Comparison of ENCODE assay signal across 8 mouse cellular contexts in the genomic region with DNA sequence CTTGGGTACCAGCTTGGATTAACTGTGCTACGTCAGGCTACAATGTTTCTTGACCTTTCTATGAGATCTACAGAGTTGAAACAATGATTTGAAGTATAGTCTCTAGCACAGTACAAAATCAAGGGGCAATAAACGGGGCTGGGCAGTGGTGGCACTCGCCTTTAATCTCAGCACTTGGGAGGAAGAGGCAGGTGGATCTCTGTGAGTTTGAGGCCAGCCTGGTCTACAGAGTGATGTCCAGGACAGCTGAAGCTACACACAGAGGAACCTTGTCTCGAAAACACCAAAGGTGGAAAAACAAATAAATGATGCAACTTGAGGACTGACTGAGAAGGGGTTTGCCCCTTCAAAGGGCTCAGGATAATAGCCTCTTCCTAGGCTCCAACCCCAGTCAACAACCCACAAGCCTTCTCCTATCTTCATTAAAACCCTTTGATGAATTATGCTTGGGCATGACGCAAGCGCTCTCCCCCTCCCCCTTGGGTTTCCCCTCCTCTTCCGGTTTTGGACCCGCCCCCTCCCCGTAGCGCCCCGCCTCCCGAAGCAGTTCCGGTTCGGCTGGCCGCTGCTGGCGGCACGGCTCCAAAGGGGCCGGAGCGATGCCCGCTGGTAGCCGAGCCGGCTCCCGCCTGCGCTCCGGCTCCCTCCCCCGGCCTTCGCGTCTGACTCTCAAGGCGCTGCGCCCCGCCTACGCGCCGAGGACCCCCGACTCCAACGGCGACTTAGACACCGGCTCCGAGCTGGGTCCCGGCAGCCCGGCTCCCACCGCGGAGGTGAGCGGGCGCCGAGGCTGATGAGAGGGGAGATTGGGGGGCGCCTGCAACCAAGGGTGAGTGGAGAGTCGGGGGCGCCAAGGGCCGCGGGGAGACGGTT. TPM values are rescaled to one million over a fixed set of nuclear protein-coding genes. Genes with fewer than 3 reads are reported as not detected.
A peak's percentile ranks its signal among the peaks of the same experiment; 100 is the strongest.
DNase-seq lines count a peak whose midpoint lies in the region; ATAC-seq lines count a peak whose summit lies in the region.

A gene (plus strand): TSS at position 524 of the 873 bp plus-strand sequence.

- ATAC-seq in intestine, embryonic 14.5 days (replicated peaks; ENCODE audit: low FRiP score, low TSS enrichment, low read depth): peak; percentile 81
- ATAC-seq in megakaryocyte-erythroid progenitor cell, adult 5-6 weeks (replicated peaks; ENCODE audit: low FRiP score, low TSS enrichment, poor library complexity, severe bottlenecking): peak; percentile 68

- peak within 1 kb of the TSS; percentile 51 for H3K27ac ChIP-seq in intestine, embryonic 14.5 days (ENCODE audit: low read depth)

- H3K4me1 ChIP-seq in intestine, embryonic 14.5 days (replicated peaks; ENCODE audit: control insufficient read depth, insufficient read depth, low read length): peaks cover 13% of the 10 kb centered on the region

- DNase-seq in adrenal gland, adult 8-10 months: peak; percentile 80
- DNase-seq in embryo, embryonic 11.5 days (ENCODE audit: low read depth, low spot score): peak; percentile 80
- DNase-seq in gastrocnemius, postnatal 36 days: peak; percentile 76 to 77
- DNase-seq in intestine, embryonic 14.5 days (ENCODE audit: low spot score): peak; percentile 96
- peak; percentile 85 to 90 for DNase-seq in left cerebral cortex, postnatal 14 days (ENCODE audit: low spot score in 2 of 2)
- peak; percentile 87 for DNase-seq in right cerebral cortex, postnatal 14 days
- peak; percentile 73 to 82 for DNase-seq in urinary bladder, postnatal 36 days (ENCODE audit: low spot score in 2 of 2)

- peak within 1 kb of the TSS; percentile 56 for H3K9ac ChIP-seq in intestine, embryonic 14.5 days (ENCODE audit: low read length)

- WGBS in intestine, embryonic 14.5 days: 7% methylated on average over 52 of the region's 52 CpGs

- H3K9me3 ChIP-seq in intestine, embryonic 14.5 days (ENCODE audit: control insufficient read depth, low read length): no peaks in the 10 kb centered on the region

- H3K4me3 ChIP-seq in intestine, embryonic 14.5 days (ENCODE audit: low read depth, low read length): peak within 1 kb of the TSS; percentile 71

- H3K4me2 ChIP-seq in intestine, embryonic 14.5 days (ENCODE audit: low read length): peak within 1 kb of the TSS; percentile 83

- intact Hi-C loops in gastrocnemius, postnatal 36 days (cut with DNase I): no loop called here
- intact Hi-C loops in left cerebral cortex, postnatal 14 days (cut with DNase I): loop anchor here (5.0 kb wide), 2 partner anchors 82 to 97 kb away; a partner anchor contains a TSS

- no peaks in the 10 kb centered on the region for H3K36me3 ChIP-seq in intestine, embryonic 14.5 days (ENCODE audit: control insufficient read depth, insufficient read depth, low read length)

- no peaks in the 10 kb centered on the region for H3K27me3 ChIP-seq in intestine, embryonic 14.5 days (replicated peaks; ENCODE audit: control insufficient read depth, insufficient read depth, low read length)

RNA-seq across cellular contexts. Expression of the gene that starts here (rescaled TPM):
- total RNA-seq in adrenal gland, adult 8-10 months (2022): 10 to 100 TPM; 51.8 to 77.2 (median 64.6) TPM
- total RNA-seq in gastrocnemius, postnatal 36 days (2021): 10 to 100 TPM; 39.3 to 42.4 TPM
- polyA plus RNA-seq in intestine, embryonic 14.5 days (2014; fragmentation: Nextera tagmentation; extraction: Ambion mirVana): 9.1 and 10.6 TPM in 2 replicates
- total RNA-seq in left cerebral cortex, postnatal 14 days (2021): 10 to 100 TPM; 89.7 to 97.2 TPM
- total RNA-seq in megakaryocyte-erythroid progenitor cell, adult 5-6 weeks (2014; fragmentation: Nextera tagmentation): 4.6 and 5.5 TPM in 2 replicates
- total RNA-seq in megakaryocyte-erythroid progenitor cell, adult 5-6 weeks (2017): 4.4 and 11.1 TPM in 2 replicates

Comparison
In these comparisons a context has a peak if more than half of its experiments do, and no peak if none do; other contexts are left out.
1. Peak in every context shown above with its lines: DNase-seq, ATAC-seq, H3K4me3 ChIP-seq and H3K27ac ChIP-seq.